Mouse (Mus musculus) intestine, postnatal 0 days (tissue): ENCODE data around the gene Rps28. TPM values are rescaled to one million over a fixed set of nuclear protein-coding genes. Genes with fewer than 3 reads are reported as not detected.

Experiments used
- ATAC-seq: fragments of 200-750 bp; cut with Nextera tagmentation; 2 replicates; pipeline ENCODE4 v1.8.0; 2017; ENCODE audit warnings: mild to moderate bottlenecking, moderate TSS enrichment, moderate library complexity
- H3K27ac ChIP-seq: fragments of 300-500 bp; sonication (generic); 2 replicates; pipeline ENCODE4 v1.5.1; 2014; ENCODE audit warnings: mild to moderate bottlenecking, low read depth, low read length, moderate library complexity
- H3K27me3 ChIP-seq: fragments of 300-500 bp; sonication (generic); replicated peaks from 2 replicates; pipeline ENCODE4 v1.6.1; 2014; ENCODE audit warnings: low read length, mixed read lengths; ENCODE audit not compliant: control insufficient read depth, insufficient read depth
- H3K36me3 ChIP-seq: fragments of 300-500 bp; sonication (generic); 2 replicates; pipeline ENCODE4 v1.6.1; 2014; ENCODE audit warnings: mild to moderate bottlenecking, moderate library complexity; ENCODE audit not compliant: control insufficient read depth, insufficient read depth
- H3K4me1 ChIP-seq: fragments of 300-500 bp; sonication (generic); replicated peaks from 2 replicates; pipeline ENCODE4 v1.6.1; 2014; ENCODE audit warnings: antibody characterized with exemption, low read length, mixed read lengths; ENCODE audit not compliant: control insufficient read depth, insufficient read depth
- H3K4me2 ChIP-seq: fragments of 300-500 bp; sonication (generic); replicated peaks from 2 replicates; pipeline ENCODE4 v1.6.1; 2014; ENCODE audit warnings: low read depth, mild to moderate bottlenecking, moderate library complexity
- H3K4me3 ChIP-seq: fragments of 300-500 bp; sonication (generic); 2 replicates; pipeline ENCODE4 v1.5.1; 2014; ENCODE audit warnings: low read depth, low read length
- H3K9ac ChIP-seq: fragments of 300-500 bp; sonication (generic); 2 replicates; pipeline ENCODE4 v1.6.1; 2014; ENCODE audit warnings: mild to moderate bottlenecking, low read depth, low read length
- H3K9me3 ChIP-seq: fragments of 300-500 bp; sonication (generic); 2 replicates; pipeline ENCODE4 v1.6.1; 2016; ENCODE audit warnings: mixed run types; ENCODE audit not compliant: control insufficient read depth
- CTCF ChIP-seq: sonication (generic); IDR thresholded peaks from 2 replicates; pipeline ENCODE4 v1.5.1; 2016; ENCODE audit warnings: low read depth, mild to moderate bottlenecking, control low read depth, antibody characterized with exemption, moderate library complexity
- WGBS: fragments of 180-500 bp; shearing (Covaris S2); extraction: QIAGEN DNeasy Blood & Tissue Kit; methylation state at CpG from one replicate; pipeline ENCODE4 v1.1.7; 2014; 5-methylcytosine and 5-hydroxymethylcytosine counted together
- polyA plus RNA-seq: library from polyadenylated mRNA; unstranded; fragments of >200 nt; fragmentation: Nextera tagmentation; extraction: Ambion mirVana; gene quantifications from 2 replicates; pipeline ENCODE4 v1.2.1, GENCODE M21; 2015

The Rps28 gene
- polyA plus RNA-seq, 1 experiment from 2014 or later = 831 TPM

DNA sequence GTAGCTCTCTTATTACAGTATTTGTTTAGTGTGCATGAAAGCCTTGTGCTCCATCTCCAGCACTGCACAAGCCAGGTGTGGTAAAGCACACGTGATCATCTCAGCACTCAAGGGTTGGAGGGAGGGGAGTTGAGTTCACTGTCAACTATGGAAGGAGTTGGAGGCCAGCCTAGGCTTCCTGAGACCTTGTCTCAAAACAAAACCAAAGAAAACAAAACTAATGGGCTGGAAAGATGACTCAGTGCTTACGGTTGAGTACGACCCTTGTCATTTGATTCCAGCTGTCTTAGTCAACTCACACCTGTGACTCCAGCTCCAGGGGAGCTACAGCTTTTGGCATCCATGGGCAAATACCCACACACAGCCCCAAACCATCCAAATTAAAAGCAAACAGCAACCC is 11.9 kb downstream of the Rps28 start:
- no peaks in the 10 kb centered on the region for H3K36me3 ChIP-seq
- H3K27me3 ChIP-seq = no peaks in the 10 kb centered on the region
- H3K4me3 ChIP-seq = no peak overlapping the region
- H3K9me3 ChIP-seq = no peaks in the 10 kb centered on the region
- H3K4me1 ChIP-seq = peaks cover 6% of the 10 kb centered on the region; the same call in 1 of the 2 replicates
- 45% methylated on average over 3 of the region's 3 CpGs for WGBS
- peak overlapping the region; percentile 50; the same call in 1 of the 2 replicates for H3K27ac ChIP-seq
- no peak for TF ChIP-seq CTCF
- no peak for ATAC-seq
- H3K4me2 ChIP-seq = no peak overlapping the region
- H3K9ac ChIP-seq = no peak overlapping the region

DNA sequence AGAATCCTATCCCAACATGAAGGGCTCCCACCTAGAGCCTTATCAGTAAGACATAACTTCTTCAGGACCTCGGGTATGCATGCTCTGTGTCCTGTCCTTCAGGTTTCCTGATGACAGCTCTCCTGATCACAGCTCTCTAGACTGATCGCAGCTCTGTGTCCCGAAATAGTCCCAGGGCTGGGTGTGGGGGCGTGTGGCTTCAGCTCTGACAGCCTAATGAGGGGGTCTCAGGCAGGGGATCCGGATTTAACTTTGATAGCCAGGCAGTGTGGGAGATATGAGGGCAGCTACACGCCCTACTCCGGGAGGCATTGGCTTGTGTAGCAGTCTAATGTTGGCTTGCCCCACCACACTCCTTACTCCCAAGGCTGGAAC is 13.2 kb downstream of the Rps28 start:
- Histone ChIP-seq H3K9ac (no peak overlapping the region), H3K9me3 (no peaks in the 10 kb centered on the region), H3K27ac (peak overlapping the region; percentile 28; the same call in 1 of the 2 replicates), H3K4me1 (no peaks in the 10 kb centered on the region), H3K4me2 (peak overlapping the region; percentile 86), H3K27me3 (no peaks in the 10 kb centered on the region), H3K4me3 (peak overlapping the region; percentile 52), H3K36me3 (no peaks in the 10 kb centered on the region)
- TF ChIP-seq CTCF = no peak
- WGBS = 16% methylated on average over 7 of the region's 7 CpGs
- ATAC-seq = no peak

DNA sequence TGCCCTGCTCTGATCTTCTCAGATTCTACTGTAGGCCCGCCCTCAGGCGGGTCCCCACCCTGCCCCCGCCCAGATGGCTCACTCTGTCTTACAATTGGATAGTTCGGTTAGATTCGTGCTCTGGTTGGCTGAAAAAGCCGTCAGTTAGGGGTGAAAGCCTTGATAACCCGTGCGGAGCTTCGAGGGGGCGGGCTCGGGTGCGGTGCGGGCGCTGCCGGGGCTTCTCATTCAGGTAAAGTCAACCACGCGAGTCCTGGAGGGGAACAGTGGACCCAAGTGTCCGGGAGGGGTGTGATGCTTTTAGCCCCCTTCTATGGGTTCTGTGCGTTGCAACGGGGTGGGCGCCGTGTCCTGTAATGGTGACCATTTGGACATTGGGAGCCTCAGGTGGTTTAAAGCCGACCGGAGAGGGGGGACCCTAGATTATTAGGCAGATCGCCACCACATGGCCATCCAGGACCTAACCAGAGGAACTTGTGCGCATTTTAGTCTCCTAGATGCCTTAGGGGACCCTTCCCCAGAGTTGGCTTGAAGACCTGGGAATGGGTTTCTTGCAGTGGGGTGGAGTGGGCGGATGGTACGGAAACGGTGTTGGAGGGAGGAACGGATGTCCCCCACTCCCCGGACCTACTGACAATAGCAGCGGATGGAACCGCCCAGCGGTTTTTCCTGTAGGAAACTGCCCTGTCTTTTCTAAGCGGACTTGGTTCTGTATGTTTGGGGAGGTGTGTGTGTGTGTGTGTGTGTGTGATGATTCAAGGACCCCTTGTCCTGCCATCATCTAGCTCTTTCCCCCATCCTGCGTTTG is 13.8 kb downstream of the Rps28 start, which contains the start of gene Kank3:
TSS of gene Kank3 (plus strand) at position 186 of the 808 bp plus-strand sequence.
- H3K36me3 ChIP-seq = no peaks in the 10 kb centered on the region
- ATAC-seq = peak; percentile 95
- 1% methylated on average over 36 of the region's 36 CpGs for WGBS

GRCm38 (mm10) chr17:33808192-33808591 is 16.2 kb downstream of the Rps28 start:
- Histone ChIP-seq H3K4me3 (no peak overlapping the region), H3K27me3 (no peaks in the 10 kb centered on the region), H3K4me1 (no peaks in the 10 kb centered on the region), H3K9me3 (no peaks in the 10 kb centered on the region), H3K36me3 (no peaks in the 10 kb centered on the region), H3K27ac (no peak overlapping the region), H3K9ac (no peak overlapping the region), H3K4me2 (no peak overlapping the region)
- ATAC-seq = no peak
- 41% methylated on average over 10 of the region's 10 CpGs for WGBS
- no peak for TF ChIP-seq CTCF

More for the DNA sequence above, 13.8 kb downstream of the Rps28 start, which contains the start of gene Kank3:
- peak within 1 kb of the TSS; percentile 86 for H3K4me2 ChIP-seq
- no peak for TF ChIP-seq CTCF
- H3K27me3 ChIP-seq = no peaks in the 10 kb centered on the region
- no peaks in the 10 kb centered on the region for H3K4me1 ChIP-seq
- H3K9ac ChIP-seq = peak within 1 kb of the TSS; percentile 59; the same call in 1 of the 2 replicates
- no peaks in the 10 kb centered on the region for H3K9me3 ChIP-seq
- peak within 1 kb of the TSS; percentile 28; the same call in 1 of the 2 replicates for H3K27ac ChIP-seq
- H3K4me3 ChIP-seq = peak within 1 kb of the TSS; percentile 52

DNA sequence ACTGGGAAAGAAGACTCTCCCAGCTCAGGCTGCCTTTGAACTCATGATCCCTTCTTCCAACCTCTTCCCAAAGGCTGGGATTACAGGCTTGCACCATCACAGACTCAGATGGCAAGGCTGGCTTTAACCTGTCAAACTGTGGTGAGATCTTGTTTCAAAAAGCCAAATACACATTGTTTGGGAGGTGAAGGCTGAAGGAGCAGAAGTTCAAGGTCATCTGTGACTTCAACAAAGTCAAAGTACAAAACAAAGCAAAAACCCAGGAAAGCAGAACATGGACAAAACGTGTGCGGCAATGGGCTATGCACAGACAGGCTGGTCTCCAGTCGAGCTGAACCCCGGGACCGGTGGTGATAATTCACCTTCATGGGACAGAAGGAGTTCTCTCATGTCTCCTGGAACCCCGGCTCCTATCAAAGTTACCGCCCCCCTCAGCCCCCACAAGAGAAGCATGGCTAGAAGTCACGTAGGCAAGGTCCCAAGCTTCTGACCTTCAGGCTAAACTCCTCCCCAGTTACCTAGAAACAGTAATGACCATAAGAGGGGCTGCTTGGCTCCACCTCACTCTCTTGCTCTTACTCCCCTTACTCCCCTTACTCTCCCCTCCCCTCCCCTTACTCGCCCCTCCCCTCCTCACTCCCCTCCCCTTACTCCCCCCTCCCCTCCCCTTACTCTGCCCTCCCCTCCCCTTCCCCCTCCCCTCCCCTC is 17.0 kb downstream of the Rps28 start:
- ATAC-seq = no peak
- Histone ChIP-seq H3K9me3 (no peaks in the 10 kb centered on the region), H3K36me3 (no peaks in the 10 kb centered on the region), H3K4me3 (no peak overlapping the region), H3K4me2 (no peak overlapping the region), H3K4me1 (no peaks in the 10 kb centered on the region), H3K27ac (no peak overlapping the region), H3K27me3 (no peaks in the 10 kb centered on the region), H3K9ac (no peak overlapping the region)
- 53% methylated on average over 8 of the region's 9 CpGs for WGBS
- TF ChIP-seq CTCF = no peak

GRCm38 (mm10) chr17:33804745-33805144 is 19.6 kb downstream of the Rps28 start:
- 29% methylated on average over 1 of the region's 1 CpGs for WGBS
- Histone ChIP-seq H3K9ac (no peak overlapping the region), H3K36me3 (no peaks in the 10 kb centered on the region), H3K9me3 (no peaks in the 10 kb centered on the region), H3K27ac (no peak overlapping the region), H3K27me3 (no peaks in the 10 kb centered on the region), H3K4me3 (no peak overlapping the region), H3K4me2 (no peak overlapping the region), H3K4me1 (no peaks in the 10 kb centered on the region)
- ATAC-seq = no peak
- no peak for TF ChIP-seq CTCF
